Mouse (Mus musculus): Measurements from ENCODE around the gene Tmem219.

DNA sequence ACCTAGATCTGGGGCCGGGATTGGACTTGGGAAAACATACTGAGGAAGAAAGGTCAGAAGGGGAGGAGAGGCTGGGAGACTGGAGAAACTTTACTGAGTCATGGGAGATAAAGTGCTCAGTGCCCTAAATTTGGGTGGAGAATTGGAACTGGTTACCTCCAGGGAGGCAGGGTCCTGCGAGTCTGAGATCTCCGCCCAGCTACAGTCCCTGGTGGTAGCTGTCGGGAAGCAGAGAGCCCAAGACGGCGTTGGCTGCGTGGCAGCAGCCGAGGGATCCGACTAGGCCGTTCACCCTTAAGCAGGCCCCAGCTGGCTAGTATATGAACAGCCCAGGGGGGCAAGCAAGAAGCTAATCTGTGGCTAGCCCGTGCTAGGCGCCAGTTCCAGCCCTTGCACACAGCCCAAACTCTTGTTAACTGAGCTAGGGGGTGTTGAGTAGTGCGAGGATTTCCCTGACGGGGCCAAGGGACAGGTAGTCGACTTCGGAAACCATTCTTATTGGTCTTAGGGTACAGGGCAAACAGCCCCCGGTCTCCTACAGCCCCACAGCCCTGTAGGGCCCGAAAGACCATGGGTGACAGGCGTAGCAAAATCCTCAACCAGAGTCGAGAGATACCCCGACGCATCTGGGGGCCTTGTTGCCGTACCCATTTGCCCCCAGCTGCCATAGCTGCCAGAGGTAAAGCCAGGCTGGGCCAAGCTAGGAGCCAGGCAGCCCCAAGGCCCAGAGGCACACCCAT, 52.8 kb downstream of the Tmem219 start:
- TF ChIP-seq CTCF (IDR thresholded peaks at IDR 0.05; ENCODE audit: low read depth) (no peak), EP300 (optimal IDR thresholded peaks at IDR 0.05) (no peak)

All from stomach, postnatal 0 days (tissue).